Comparison of ENCODE assay signal across 13 mouse cellular contexts in genomic region chr4:33513421-33513820, GRCm38 (mm10).
"Had no signal": no experiment of that assay in that cellular context is flagged by ENCODE, and none has a peak within 500 bp of the region (broad histone marks: within the 10 kb centered on the region; RNA-seq: fewer than 3 reads in every experiment).

No protein-coding gene starts in this region.

- H3K36me3 ChIP-seq: limb, embryonic 13.5 days; liver, embryonic 15.5 days; midbrain, embryonic 13.5 days had no signal

- H3K27me3 ChIP-seq: limb, embryonic 13.5 days; liver, embryonic 15.5 days; midbrain, embryonic 13.5 days had no signal

- H3K4me3 ChIP-seq: limb, embryonic 13.5 days; liver, embryonic 15.5 days; midbrain, embryonic 13.5 days had no signal

- H3K4me1 ChIP-seq: limb, embryonic 13.5 days; liver, embryonic 15.5 days; midbrain, embryonic 13.5 days had no signal

- H3K27ac ChIP-seq: kidney, postnatal 0 days; limb, embryonic 13.5 days; liver, embryonic 15.5 days; macrophage; midbrain, embryonic 13.5 days had no signal

- ATAC-seq: midbrain, embryonic 13.5 days had no signal

- H3K9ac ChIP-seq: limb, embryonic 13.5 days; liver, embryonic 15.5 days; lung, embryonic 14.5 days; midbrain, embryonic 13.5 days had no signal

- DNase-seq: kidney, adult 8-10 months; kidney, postnatal 36 days; lung, embryonic 14.5 days; lung, postnatal 14 days; right cerebral cortex, adult 18-20 months; right cerebral cortex, postnatal 25 days; thymus, adult 2 months; thymus, postnatal 25 days had no signal
